Mouse (Mus musculus) erythroblast, embryonic 14.5 days (primary cell): Measurements from ENCODE around the gene Upp2. TPM values are rescaled to one million over a fixed set of nuclear protein-coding genes. Genes with fewer than 3 reads are reported as not detected.

Experiments
- H3K27me3 ChIP-seq: 2 replicates; pipeline ENCODE4 v1.6.1; 2012; ENCODE audit warnings: inconsistent platforms; ENCODE audit not compliant: control insufficient read depth
- H3K36me3 ChIP-seq: 2 replicates; pipeline ENCODE4 v1.6.1; 2012; ENCODE audit warnings: mild to moderate bottlenecking, inconsistent platforms; ENCODE audit not compliant: control insufficient read depth
- H3K4me1 ChIP-seq: 2 replicates; pipeline ENCODE4 v1.6.1; 2012; ENCODE audit warnings: inconsistent platforms; ENCODE audit not compliant: control insufficient read depth
- H3K4me3 ChIP-seq: replicated peaks from 2 replicates; pipeline ENCODE3; 2012; ENCODE audit warnings: moderate library complexity, mild to moderate bottlenecking, inconsistent platforms
- H3K9me3 ChIP-seq: 2 replicates; pipeline ENCODE4 v1.6.1; 2012; ENCODE audit warnings: low read length, inconsistent platforms, mixed read lengths; ENCODE audit not compliant: control insufficient read depth
- GATA1 ChIP-seq: IDR thresholded peaks from 2 replicates; pipeline ENCODE4 v1.6.1; 2012; ENCODE audit warnings: low read length, inconsistent platforms, mixed read lengths
- TAL1 ChIP-seq: IDR thresholded peaks from 3 replicates; pipeline ENCODE4 v1.6.1; 2012; ENCODE audit warnings: low read length, inconsistent platforms, mixed read lengths
- polyA plus RNA-seq: library from polyadenylated mRNA; stranded (reverse); fragments of >175 nt; gene quantifications from 2 replicates; pipeline ENCODE4 v1.2.3, GENCODE M21; 2012

The Upp2 gene
- polyA plus RNA-seq, 1 experiment, result not detected

GRCm38 (mm10) chr2:58625681-58626080 lies 58.6 kb downstream of the Upp2 start:
- no peaks in the 10 kb centered on the region for H3K9me3 ChIP-seq
- H3K27me3 ChIP-seq, result no peaks in the 10 kb centered on the region
- H3K36me3 ChIP-seq, result no peaks in the 10 kb centered on the region
- no peak overlapping the region for H3K4me3 ChIP-seq
- TF ChIP-seq TAL1, result no peak
- no peak for TF ChIP-seq GATA1
- H3K4me1 ChIP-seq, result no peaks in the 10 kb centered on the region

- Histone ChIP-seq H3K4me1 (no peaks in the 10 kb centered on the region), H3K4me3 (no peak overlapping the region), H3K27me3 (no peaks in the 10 kb centered on the region), H3K9me3 (no peaks in the 10 kb centered on the region), H3K36me3 (no peaks in the 10 kb centered on the region)
- TF ChIP-seq TAL1, result no peak
Measured at GRCm38 (mm10) chr2:58626136-58626769, 59.2 kb downstream of the Upp2 start.

DNA sequence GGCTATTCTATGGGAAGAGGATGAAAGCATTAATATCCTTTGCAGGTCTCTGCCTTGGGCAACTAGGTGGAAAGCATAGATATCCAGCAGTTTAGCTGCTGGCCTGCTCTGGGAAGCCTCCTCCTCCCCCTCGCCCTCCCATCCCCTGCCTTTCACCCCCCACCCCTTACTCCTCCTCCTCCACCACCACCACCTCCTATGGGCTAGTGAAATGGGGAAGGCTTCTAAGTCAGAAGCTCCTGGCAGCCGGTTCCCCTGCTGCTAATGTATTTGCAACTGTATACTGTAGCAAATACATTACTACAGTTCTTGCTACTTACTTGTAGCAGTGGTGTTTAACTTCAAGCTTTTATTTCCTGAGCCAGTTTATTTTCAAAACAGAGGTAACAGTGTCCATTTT lies 60.9 kb downstream of the Upp2 start:
- Histone ChIP-seq H3K9me3 (no peaks in the 10 kb centered on the region), H3K27me3 (no peaks in the 10 kb centered on the region), H3K36me3 (no peaks in the 10 kb centered on the region), H3K4me3 (no peak overlapping the region), H3K4me1 (no peaks in the 10 kb centered on the region)
- no peak for TF ChIP-seq TAL1
- no peak for TF ChIP-seq GATA1

- H3K36me3 ChIP-seq, result no peaks in the 10 kb centered on the region
- H3K27me3 ChIP-seq, result no peaks in the 10 kb centered on the region
- no peak for TF ChIP-seq GATA1
- no peak for TF ChIP-seq TAL1
- H3K9me3 ChIP-seq, result peaks cover 3% of the 10 kb centered on the region; the same call in 1 of the 2 replicates
- H3K4me1 ChIP-seq, result no peaks in the 10 kb centered on the region
- H3K4me3 ChIP-seq, result no peak overlapping the region
Measured at GRCm38 (mm10) chr2:58628993-58629392, 61.9 kb downstream of the Upp2 start.

DNA sequence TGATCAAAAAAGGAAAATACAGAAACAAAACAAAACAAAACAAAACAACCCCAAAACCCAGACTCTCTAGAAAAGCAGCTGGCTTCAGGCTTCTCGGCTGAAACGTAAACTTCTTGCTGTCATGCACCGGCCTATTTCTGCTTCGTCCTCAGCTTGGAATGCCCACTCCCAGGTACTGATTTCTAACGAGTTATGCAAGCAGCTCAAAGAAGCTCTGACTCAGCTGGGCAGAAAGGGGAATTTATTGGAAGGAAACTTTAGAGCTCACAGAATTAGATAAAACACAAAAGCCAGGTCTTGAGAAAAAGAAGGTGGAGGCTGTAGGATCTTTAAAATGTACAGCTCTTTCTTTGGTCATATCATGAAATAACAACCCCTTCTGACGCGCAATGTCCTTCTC lies 62.3 kb downstream of the Upp2 start:
- Histone ChIP-seq H3K36me3 (no peaks in the 10 kb centered on the region), H3K27me3 (no peaks in the 10 kb centered on the region), H3K4me3 (no peak overlapping the region), H3K4me1 (no peaks in the 10 kb centered on the region), H3K9me3 (peaks cover 4% of the 10 kb centered on the region; the same call in 1 of the 2 replicates)
- TF ChIP-seq GATA1 (no peak), TAL1 (no peak)

- Histone ChIP-seq H3K4me3 (no peak overlapping the region), H3K9me3 (peaks cover 4% of the 10 kb centered on the region; the same call in 1 of the 2 replicates), H3K27me3 (no peaks in the 10 kb centered on the region), H3K36me3 (no peaks in the 10 kb centered on the region), H3K4me1 (no peaks in the 10 kb centered on the region)
- no peak for TF ChIP-seq GATA1
- no peak for TF ChIP-seq TAL1
Measured at GRCm38 (mm10) chr2:58633791-58634190, 66.7 kb downstream of the Upp2 start.

- Histone ChIP-seq H3K4me3 (no peak overlapping the region), H3K36me3 (no peaks in the 10 kb centered on the region), H3K27me3 (no peaks in the 10 kb centered on the region), H3K4me1 (no peaks in the 10 kb centered on the region), H3K9me3 (peaks cover 3% of the 10 kb centered on the region; the same call in 1 of the 2 replicates)
- TF ChIP-seq GATA1 (no peak), TAL1 (no peak)
Measured at GRCm38 (mm10) chr2:58641761-58642555, 74.9 kb downstream of the Upp2 start.

- Histone ChIP-seq H3K4me3 (no peak overlapping the region), H3K27me3 (no peaks in the 10 kb centered on the region), H3K4me1 (no peaks in the 10 kb centered on the region), H3K9me3 (peaks cover 3% of the 10 kb centered on the region; the same call in 1 of the 2 replicates), H3K36me3 (no peaks in the 10 kb centered on the region)
- no peak for TF ChIP-seq TAL1
- TF ChIP-seq GATA1, result no peak
Measured at GRCm38 (mm10) chr2:58645667-58646066, 78.6 kb downstream of the Upp2 start.

DNA sequence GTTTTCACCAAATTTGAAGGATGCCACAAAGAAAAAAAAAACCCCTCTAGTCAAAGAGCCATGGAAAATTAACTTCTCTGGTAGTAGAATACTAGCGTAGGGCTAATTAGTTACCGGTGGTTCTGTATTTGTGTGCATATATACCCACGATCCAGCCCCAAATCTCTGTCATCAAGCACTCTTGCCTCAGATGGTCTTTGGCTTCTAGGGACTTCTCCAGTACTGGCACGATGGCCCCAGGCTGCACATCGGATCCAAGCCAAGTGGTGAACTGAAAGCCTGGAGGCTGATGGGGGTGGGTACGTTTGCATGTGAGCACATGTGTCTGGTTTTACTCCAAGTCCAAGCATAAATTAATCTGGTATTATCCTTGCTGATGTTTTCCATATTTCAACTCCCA lies 88.1 kb downstream of the Upp2 start:
- TF ChIP-seq TAL1, result no peak
- no peak for TF ChIP-seq GATA1
- Histone ChIP-seq H3K4me3 (no peak overlapping the region), H3K36me3 (no peaks in the 10 kb centered on the region), H3K9me3 (no peaks in the 10 kb centered on the region; the same call in 1 of the 2 replicates), H3K27me3 (no peaks in the 10 kb centered on the region), H3K4me1 (no peaks in the 10 kb centered on the region)
